Mouse (Mus musculus) midbrain, embryonic 12.5 days (tissue): ENCODE measurements around the gene Tmem179. TPM values are rescaled to one million over a fixed set of nuclear protein-coding genes. Genes with fewer than 3 reads are reported as not detected.

Experiments used
- ATAC-seq: fragments of 200-750 bp; cut with Nextera tagmentation; 2 replicates; pipeline ENCODE4 v1.8.0; 2017; ENCODE audit warnings: low read depth, moderate TSS enrichment, moderate library complexity; ENCODE audit not compliant: low FRiP score
- H3K27ac ChIP-seq: fragments of 300-500 bp; sonication (generic); replicated peaks from 2 replicates; pipeline ENCODE4 v1.5.1; 2016; ENCODE audit warnings: mild to moderate bottlenecking
- H3K27me3 ChIP-seq: fragments of 300-500 bp; sonication (generic); 2 replicates; pipeline ENCODE4 v1.6.1; 2016; ENCODE audit warnings: mild to moderate bottlenecking
- H3K36me3 ChIP-seq: fragments of 300-500 bp; sonication (generic); 2 replicates; pipeline ENCODE4 v1.6.1; 2016
- H3K4me1 ChIP-seq: fragments of 300-500 bp; sonication (generic); 2 replicates; pipeline ENCODE4 v1.6.1; 2016
- H3K4me2 ChIP-seq: fragments of 300-500 bp; sonication (generic); replicated peaks from 2 replicates; pipeline ENCODE4 v1.6.1; 2016; ENCODE audit warnings: mild to moderate bottlenecking, moderate library complexity
- H3K4me3 ChIP-seq: fragments of 300-500 bp; sonication (generic); 2 replicates; pipeline ENCODE4 v1.5.1; 2016; ENCODE audit warnings: mild to moderate bottlenecking
- H3K9ac ChIP-seq: fragments of 300-500 bp; sonication (generic); replicated peaks from 2 replicates; pipeline ENCODE4 v1.6.1; 2016; ENCODE audit warnings: mild to moderate bottlenecking, moderate library complexity
- H3K9me3 ChIP-seq: fragments of 300-500 bp; sonication (generic); 2 replicates; pipeline ENCODE4 v1.6.1; 2016; ENCODE audit warnings: mild to moderate bottlenecking
- WGBS: fragments of 180-500 bp; shearing (Covaris S2); methylation state at CpG from one replicate; pipeline ENCODE4 v1.1.7; 2016; 5-methylcytosine and 5-hydroxymethylcytosine counted together
- polyA plus RNA-seq: library from polyadenylated mRNA; unstranded; fragments of >200 nt; fragmentation: Nextera tagmentation; extraction: Ambion mirVana; gene quantifications from 2 replicates; pipeline ENCODE4 v1.2.1, GENCODE M21; 2016

Gene Tmem179
- polyA plus RNA-seq, 1 experiment from 2014 or later: 12.0 TPM

- WGBS: 40% methylated on average over 4 of the region's 4 CpGs
- no peak overlapping the region for H3K27ac ChIP-seq
Observed at GRCm38 (mm10) chr12:112518105-112518504, 1.6 kb upstream of the Tmem179 start.

GRCm38 (mm10) chr12:112514897-112515296, 1.6 kb downstream of the Tmem179 start:
- WGBS: 60% methylated on average over 3 of the region's 3 CpGs
- H3K4me3 ChIP-seq: no peak overlapping the region
- H3K9ac ChIP-seq: no peak overlapping the region
- H3K36me3 ChIP-seq: no peaks in the 10 kb centered on the region
- H3K27ac ChIP-seq: no peak overlapping the region
- no peaks in the 10 kb centered on the region for H3K9me3 ChIP-seq
- H3K4me2 ChIP-seq: no peak overlapping the region
- peaks cover 36% of the 10 kb centered on the region for H3K4me1 ChIP-seq
- H3K27me3 ChIP-seq: peaks cover 53% of the 10 kb centered on the region
- ATAC-seq: no peak

More at GRCm38 (mm10) chr12:112518105-112518504, 1.6 kb upstream of the Tmem179 start:
- Histone ChIP-seq H3K9ac (no peak overlapping the region), H3K9me3 (no peaks in the 10 kb centered on the region), H3K27me3 (peaks cover 31% of the 10 kb centered on the region), H3K4me3 (no peak overlapping the region), H3K36me3 (no peaks in the 10 kb centered on the region), H3K4me2 (no peak overlapping the region), H3K4me1 (peaks cover 20% of the 10 kb centered on the region)
- ATAC-seq: no peak

- Histone ChIP-seq H3K36me3 (no peaks in the 10 kb centered on the region), H3K9ac (peak overlapping the region; percentile 34; the same call in 1 of the 2 replicates), H3K4me2 (peak overlapping the region; percentile 55), H3K9me3 (no peaks in the 10 kb centered on the region), H3K4me3 (peak overlapping the region; percentile 37), H3K27me3 (peaks cover 65% of the 10 kb centered on the region), H3K27ac (peak overlapping the region; percentile 76), H3K4me1 (peaks cover 37% of the 10 kb centered on the region)
- 2% methylated on average over 62 of the region's 62 CpGs for WGBS
- ATAC-seq: peak; percentile 45; the same call in 1 of the 2 replicates
Observed at GRCm38 (mm10) chr12:112510733-112511372, 5.7 kb downstream of the Tmem179 start.

- 24% methylated on average over 7 of the region's 7 CpGs for WGBS
Observed at GRCm38 (mm10) chr12:112510365-112510732, 6.2 kb downstream of the Tmem179 start.

GRCm38 (mm10) chr12:112507984-112508383, 8.6 kb downstream of the Tmem179 start:
- Histone ChIP-seq H3K9me3 (no peaks in the 10 kb centered on the region), H3K4me1 (peaks cover 37% of the 10 kb centered on the region), H3K9ac (no peak overlapping the region), H3K4me3 (no peak overlapping the region), H3K27me3 (peaks cover 55% of the 10 kb centered on the region), H3K4me2 (no peak overlapping the region), H3K27ac (peak overlapping the region; percentile 68), H3K36me3 (no peaks in the 10 kb centered on the region)
- ATAC-seq: no peak
- 82% methylated on average over 3 of the region's 3 CpGs for WGBS

More at GRCm38 (mm10) chr12:112510365-112510732, 6.2 kb downstream of the Tmem179 start:
- Histone ChIP-seq H3K27ac (peak overlapping the region; percentile 76), H3K9ac (peak overlapping the region; percentile 34; the same call in 1 of the 2 replicates), H3K4me1 (peaks cover 37% of the 10 kb centered on the region), H3K4me3 (peak overlapping the region; percentile 37), H3K4me2 (peak overlapping the region; percentile 55), H3K9me3 (no peaks in the 10 kb centered on the region), H3K27me3 (peaks cover 62% of the 10 kb centered on the region), H3K36me3 (no peaks in the 10 kb centered on the region)
- ATAC-seq: no peak

- Histone ChIP-seq H3K4me2 (peak overlapping the region; percentile 14; the same call in 1 of the 2 replicates), H3K27ac (peak overlapping the region; percentile 68), H3K4me3 (no peak overlapping the region), H3K4me1 (peaks cover 39% of the 10 kb centered on the region), H3K9ac (no peak overlapping the region), H3K9me3 (no peaks in the 10 kb centered on the region), H3K27me3 (peaks cover 48% of the 10 kb centered on the region), H3K36me3 (no peaks in the 10 kb centered on the region)
- peak; percentile 75 for ATAC-seq
- 26% methylated on average over 4 of the region's 4 CpGs for WGBS
Observed at GRCm38 (mm10) chr12:112507264-112507663, 9.3 kb downstream of the Tmem179 start.

- H3K4me1 ChIP-seq: peaks cover 44% of the 10 kb centered on the region
- H3K27ac ChIP-seq: no peak overlapping the region
Observed at GRCm38 (mm10) chr12:112506267-112506666, 10.3 kb downstream of the Tmem179 start.

GRCm38 (mm10) chr12:112503003-112503771, 13.4 kb downstream of the Tmem179 start:
- no peak for ATAC-seq
- Histone ChIP-seq H3K27ac (no peak overlapping the region), H3K9ac (no peak overlapping the region), H3K9me3 (no peaks in the 10 kb centered on the region), H3K4me3 (no peak overlapping the region), H3K4me1 (peaks cover 30% of the 10 kb centered on the region), H3K4me2 (no peak overlapping the region), H3K36me3 (no peaks in the 10 kb centered on the region), H3K27me3 (peaks cover 15% of the 10 kb centered on the region)
- WGBS: 43% methylated on average over 19 of the region's 19 CpGs

More at GRCm38 (mm10) chr12:112506267-112506666, 10.3 kb downstream of the Tmem179 start:
- no peak overlapping the region for H3K4me2 ChIP-seq
- H3K9me3 ChIP-seq: no peaks in the 10 kb centered on the region
- H3K9ac ChIP-seq: no peak overlapping the region
- WGBS: 76% methylated on average over 6 of the region's 6 CpGs
- ATAC-seq: no peak
- no peak overlapping the region for H3K4me3 ChIP-seq
- peaks cover 39% of the 10 kb centered on the region for H3K27me3 ChIP-seq
- H3K36me3 ChIP-seq: no peaks in the 10 kb centered on the region

GRCm38 (mm10) chr12:112498683-112499082, 17.9 kb downstream of the Tmem179 start:
- Histone ChIP-seq H3K4me2 (no peak overlapping the region), H3K36me3 (no peaks in the 10 kb centered on the region), H3K27ac (no peak overlapping the region), H3K9ac (no peak overlapping the region), H3K4me1 (peaks cover 9% of the 10 kb centered on the region), H3K27me3 (peaks cover 13% of the 10 kb centered on the region; the same call in 1 of the 2 replicates), H3K4me3 (no peak overlapping the region), H3K9me3 (no peaks in the 10 kb centered on the region)
- 38% methylated on average over 11 of the region's 11 CpGs for WGBS
- 0 out of 2 replicates have a peak, but pooled peaks have one; percentile 29 for ATAC-seq

GRCm38 (mm10) chr12:112497731-112498130, 18.8 kb downstream of the Tmem179 start:
- Histone ChIP-seq H3K36me3 (no peaks in the 10 kb centered on the region), H3K27ac (no peak overlapping the region), H3K9ac (no peak overlapping the region), H3K27me3 (peaks cover 13% of the 10 kb centered on the region; the same call in 1 of the 2 replicates), H3K4me3 (no peak overlapping the region), H3K9me3 (no peaks in the 10 kb centered on the region), H3K4me2 (no peak overlapping the region), H3K4me1 (peaks cover 9% of the 10 kb centered on the region)
- no peak for ATAC-seq
- WGBS: 81% methylated on average over 8 of the region's 8 CpGs

- no peaks in the 10 kb centered on the region for H3K36me3 ChIP-seq
- no peak for ATAC-seq
- WGBS: 60% methylated on average over 5 of the region's 5 CpGs
- no peaks in the 10 kb centered on the region for H3K9me3 ChIP-seq
- H3K27me3 ChIP-seq: peaks cover 13% of the 10 kb centered on the region; the same call in 1 of the 2 replicates
- H3K4me2 ChIP-seq: no peak overlapping the region
- no peaks in the 10 kb centered on the region; the same call in 1 of the 2 replicates for H3K4me1 ChIP-seq
- H3K4me3 ChIP-seq: no peak overlapping the region
- no peak overlapping the region for H3K27ac ChIP-seq
- no peak overlapping the region for H3K9ac ChIP-seq
Observed at GRCm38 (mm10) chr12:112496136-112496535, 20.4 kb downstream of the Tmem179 start.

- H3K9me3 ChIP-seq: no peaks in the 10 kb centered on the region
- H3K27me3 ChIP-seq: no peaks in the 10 kb centered on the region
- WGBS: 35% methylated on average over 3 of the region's 3 CpGs
- H3K4me1 ChIP-seq: peaks cover 3% of the 10 kb centered on the region; the same call in 1 of the 2 replicates
- no peak overlapping the region for H3K4me2 ChIP-seq
- H3K9ac ChIP-seq: no peak overlapping the region
- ATAC-seq: no peak
- no peak overlapping the region for H3K4me3 ChIP-seq
- H3K27ac ChIP-seq: no peak overlapping the region
- no peaks in the 10 kb centered on the region for H3K36me3 ChIP-seq
Observed at GRCm38 (mm10) chr12:112490444-112490939, 26.1 kb downstream of the Tmem179 start.
